Mouse (Mus musculus): Measurements from ENCODE around the gene Smug1.

Gene Smug1

DNA sequence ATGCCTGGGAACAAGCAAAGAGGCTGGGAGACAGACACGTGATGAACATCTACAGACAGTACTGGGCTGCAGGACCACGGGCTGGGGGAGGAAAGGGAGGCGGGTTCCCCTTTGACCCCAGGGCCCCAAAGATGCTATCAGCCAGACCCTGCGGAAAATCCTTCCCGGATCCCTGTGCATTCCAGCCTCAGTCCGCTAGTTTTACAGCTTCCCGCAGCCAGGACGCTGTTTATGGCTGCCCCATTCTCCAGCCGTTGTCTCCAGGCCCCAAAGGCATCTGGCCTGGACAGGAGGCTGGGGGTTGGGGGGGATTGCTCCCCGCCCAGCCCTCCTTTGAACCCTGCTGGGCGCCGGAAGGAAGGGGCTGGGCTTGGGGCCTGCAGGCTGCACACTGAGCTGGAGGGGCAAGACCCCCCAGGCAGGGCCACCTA lies 10.7 kb upstream of the Smug1 start:
- DNase-seq (ENCODE audit: low spot score), result no peak

DNA sequence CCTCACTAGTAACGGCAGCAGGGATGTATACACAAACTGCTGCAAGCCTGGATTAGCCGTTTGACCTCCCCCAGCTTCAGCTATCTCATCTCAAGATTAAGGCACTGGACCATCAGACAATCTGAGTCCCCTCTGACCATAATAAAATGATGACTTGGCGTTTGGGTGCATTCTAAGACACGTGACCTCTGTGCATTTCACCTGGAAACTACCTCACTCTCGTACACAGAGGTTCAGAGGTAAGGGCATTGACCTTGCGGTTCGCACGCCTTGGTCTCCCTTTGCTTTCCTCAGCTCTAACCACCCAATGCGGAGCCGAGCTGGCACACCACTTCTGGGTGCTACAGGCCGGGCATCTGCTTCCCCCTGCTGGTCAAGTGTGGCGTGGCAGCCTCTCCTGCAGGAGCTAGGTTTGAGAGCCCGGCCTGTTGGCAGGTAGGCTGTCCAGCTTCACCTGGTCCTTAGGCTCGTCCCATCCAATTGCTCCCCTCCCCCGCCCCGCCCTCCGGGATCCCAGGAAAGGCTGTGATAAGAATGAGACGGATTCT lies 10.1 kb upstream of the Smug1 start:
- peak; percentile 92 for DNase-seq (ENCODE audit: low spot score)

DNA sequence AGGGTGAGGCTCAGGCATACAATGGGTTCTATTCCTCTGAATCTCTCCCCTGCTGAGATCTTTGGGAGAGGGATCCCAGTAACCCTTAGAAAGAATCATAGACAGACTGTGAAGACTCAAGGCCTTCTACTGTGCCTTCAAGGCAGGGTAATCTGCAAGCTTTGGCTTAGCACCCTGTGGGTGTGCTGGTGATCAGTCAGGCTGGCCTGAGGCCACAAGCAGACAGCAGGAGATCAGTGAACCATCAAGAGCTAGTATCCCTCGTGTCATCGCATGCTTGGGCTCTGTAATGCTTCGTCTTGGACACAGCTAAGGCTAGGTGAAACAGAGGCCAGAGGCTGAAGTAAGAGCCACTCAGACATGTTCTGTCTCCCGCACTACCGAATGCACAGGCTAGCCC lies 6.4 kb upstream of the Smug1 start:
- DNase-seq (ENCODE audit: low spot score), result no peak

DNA sequence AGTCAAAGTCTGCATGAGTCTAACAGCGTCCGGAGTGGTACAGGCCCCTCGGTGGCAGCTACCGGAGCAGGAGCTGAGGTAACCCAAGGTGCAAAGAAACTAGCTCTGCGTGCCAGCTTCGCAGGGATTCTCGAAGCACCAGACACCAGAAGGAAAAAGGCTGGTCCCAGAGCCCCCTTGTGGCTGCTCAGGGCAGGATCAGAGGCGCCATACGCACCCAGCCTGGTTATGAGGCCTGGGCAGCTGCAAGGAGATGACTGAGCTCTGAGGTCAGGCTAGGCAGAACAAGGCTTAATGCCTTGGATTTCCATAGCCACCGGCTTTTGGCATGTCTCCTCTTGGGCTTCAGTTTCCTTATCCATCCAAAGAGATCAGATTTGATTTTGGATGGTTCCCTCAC lies 5.6 kb upstream of the Smug1 start:
- peak; percentile 55 for DNase-seq (ENCODE audit: low spot score)

DNA sequence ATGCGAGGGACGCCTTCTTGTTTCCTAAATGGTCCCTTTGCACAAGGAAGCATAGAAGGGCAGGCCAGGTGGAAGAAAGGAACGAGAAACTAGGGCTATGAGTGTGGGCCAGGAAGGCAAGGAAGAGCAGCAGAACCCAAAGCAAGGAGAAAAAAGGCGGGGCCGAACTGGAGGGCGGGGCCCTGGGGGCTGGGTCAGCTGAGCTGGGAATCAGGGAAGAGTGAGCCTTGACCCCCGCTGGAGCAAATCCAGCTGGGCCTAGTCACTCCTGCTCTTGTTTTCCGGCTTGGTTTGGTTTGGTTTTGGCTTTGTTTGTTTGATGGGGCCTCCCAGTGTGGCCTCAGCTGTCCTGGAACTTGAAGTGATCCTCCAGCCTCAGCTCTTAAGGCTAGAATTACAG lies 4.4 kb upstream of the Smug1 start:
- no peak for DNase-seq (ENCODE audit: low spot score)

DNA sequence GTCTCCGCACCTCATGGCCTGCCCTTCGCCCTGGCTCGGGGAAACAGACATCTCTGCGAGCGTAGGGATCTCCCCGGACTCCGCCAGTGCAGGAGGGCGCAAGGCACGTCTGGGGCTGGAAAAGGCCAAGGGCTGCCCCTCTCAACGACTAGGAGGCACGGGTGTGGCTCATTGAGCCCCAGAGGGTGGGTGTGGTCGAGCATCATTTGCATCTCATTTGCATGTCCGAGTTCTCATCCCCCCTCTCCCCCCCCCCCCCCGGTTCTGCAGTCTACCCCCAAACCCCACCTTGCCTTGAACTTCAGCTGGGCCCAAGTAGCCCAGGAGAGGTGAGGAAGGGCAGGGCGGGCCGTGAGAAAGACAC lies 3.4 kb upstream of the Smug1 start:
- DNase-seq (ENCODE audit: low spot score), result no peak

DNA sequence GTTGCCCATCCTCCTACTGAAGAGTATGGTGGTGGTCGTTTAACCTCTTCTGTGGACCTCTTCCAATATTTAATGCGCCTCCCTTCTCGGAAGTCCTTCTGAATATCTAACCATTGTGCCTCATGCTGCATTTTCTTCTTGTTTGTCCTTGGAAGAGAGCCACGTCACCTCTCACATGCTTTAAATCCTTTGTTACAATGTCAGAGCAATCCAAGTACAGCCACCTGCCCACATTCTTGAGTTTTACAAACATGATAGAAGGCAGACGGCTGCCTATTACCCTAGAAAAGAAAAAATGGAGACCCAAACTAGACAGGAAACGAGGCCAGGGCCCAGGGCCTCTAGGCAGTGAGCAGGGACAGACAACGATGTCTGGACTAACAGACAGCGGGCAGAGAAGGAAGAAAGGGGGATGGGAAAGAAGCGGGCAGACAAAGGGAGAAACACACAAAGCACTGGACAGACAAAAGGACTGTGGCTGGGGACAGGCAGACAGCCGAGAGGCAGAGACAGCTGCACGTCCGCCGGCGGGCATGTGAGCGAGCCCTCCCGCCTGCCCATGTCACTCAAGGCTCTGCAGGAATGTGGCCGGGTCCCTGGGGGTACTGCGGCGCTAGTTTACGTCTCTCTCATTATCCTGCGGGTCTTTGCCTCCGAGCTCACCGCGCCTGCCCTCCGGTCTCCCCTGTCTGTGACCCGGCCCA lies 2.9 kb upstream of the Smug1 start:
- no peak for DNase-seq (ENCODE audit: low spot score)

DNA sequence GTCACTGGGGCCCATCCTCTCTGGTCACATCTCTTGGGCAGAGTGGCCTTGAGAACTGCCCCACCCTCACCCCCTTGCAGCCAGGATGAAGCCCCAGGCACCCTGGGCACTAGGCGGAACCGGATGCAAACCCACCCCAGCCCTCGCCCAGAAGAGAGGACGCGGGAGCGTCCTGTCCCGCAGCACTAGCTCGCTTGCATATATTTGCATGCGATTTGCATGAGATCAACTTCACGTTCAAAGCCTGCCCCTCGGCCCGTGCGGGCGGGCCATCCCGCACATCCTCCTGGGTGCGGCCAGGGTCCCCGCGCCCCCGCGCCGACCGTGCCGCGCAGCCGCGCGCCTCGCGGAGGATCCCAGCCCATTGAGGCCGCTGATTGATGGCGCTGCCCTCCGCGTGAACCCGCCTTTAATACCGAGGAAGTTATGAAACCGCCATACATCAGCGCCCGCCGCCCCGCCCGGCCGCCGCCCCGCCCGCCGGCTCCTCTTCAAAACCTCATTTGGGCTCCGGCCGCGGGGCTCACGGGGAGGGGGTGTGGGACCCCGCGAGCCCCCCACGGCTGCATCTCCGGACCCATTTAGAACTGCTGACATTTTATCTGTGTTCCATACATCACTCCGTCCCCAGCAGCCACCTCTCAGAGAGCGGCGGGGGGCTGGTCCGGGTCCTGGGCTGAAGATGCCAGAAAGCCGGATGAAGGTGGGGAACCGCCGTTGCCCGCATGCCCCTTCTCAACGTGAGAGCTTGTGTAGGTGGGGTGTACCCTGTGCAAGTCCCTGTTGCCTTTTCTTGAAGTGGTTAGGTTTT lies 2.1 kb upstream of the Smug1 start:
- peak; percentile 37 for DNase-seq (ENCODE audit: low spot score)

DNA sequence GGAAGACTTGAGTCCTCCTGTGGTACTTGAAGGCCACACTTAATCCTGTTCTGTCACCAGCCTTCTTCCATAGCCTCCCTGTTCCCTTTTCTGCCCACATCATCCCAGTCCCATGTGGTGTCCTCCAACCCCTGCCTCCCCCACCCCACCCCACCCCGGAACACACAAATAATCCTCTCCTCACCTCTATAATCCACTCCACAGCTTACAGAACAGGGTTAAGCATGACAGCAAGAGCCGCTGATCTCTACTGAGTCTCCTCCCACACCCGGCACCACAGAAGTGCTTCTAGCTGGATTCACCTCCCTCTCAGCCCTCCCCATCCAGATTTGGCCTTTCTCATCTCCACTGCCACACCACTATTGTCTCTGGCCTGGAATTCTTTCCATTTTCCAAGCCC lies 894 bp upstream of the Smug1 start:
- no peak for DNase-seq (ENCODE audit: low spot score)

DNA sequence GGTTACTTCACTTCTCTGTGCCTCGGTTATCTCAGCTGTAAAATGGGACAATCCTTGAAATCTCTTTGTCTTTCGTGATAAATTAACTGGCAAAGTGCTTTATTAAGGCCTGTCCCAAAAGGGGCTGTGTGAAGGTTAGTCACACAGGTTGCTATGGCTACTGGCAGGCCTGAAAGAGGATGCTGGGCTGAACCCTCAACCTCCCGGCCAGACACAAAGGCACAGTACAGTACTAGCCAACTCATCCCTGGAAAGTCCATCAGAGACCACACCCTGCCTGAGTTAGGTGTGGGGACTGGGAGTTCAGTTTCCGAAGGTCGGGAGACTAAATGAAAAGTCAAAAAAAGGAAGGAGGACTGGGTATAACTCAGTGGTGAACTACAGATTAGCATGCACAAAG lies 968 bp downstream of the Smug1 start:
- DNase-seq (ENCODE audit: low spot score), result no peak

DNA sequence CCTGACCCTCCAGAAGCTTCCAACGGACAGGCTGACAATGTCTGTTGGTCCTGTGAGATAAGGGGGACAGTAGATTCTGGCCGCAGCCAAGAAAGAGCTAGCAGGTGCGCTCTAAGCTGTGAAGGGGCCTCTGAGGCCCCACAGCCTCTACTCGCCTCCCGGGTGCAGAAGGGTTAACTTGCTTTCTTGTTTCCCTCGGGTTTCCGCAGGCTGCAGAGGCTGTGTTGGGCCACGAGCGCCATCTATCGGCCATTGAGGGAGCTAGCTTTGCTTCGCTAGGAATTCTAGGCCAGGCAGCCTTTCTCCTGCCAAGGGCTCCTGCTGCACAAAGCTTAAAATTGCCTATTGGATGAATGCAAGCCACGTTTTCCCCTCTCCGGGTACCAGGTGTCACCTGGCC lies 1.5 kb downstream of the Smug1 start:
- DNase-seq (ENCODE audit: low spot score), result peak; percentile 86

DNA sequence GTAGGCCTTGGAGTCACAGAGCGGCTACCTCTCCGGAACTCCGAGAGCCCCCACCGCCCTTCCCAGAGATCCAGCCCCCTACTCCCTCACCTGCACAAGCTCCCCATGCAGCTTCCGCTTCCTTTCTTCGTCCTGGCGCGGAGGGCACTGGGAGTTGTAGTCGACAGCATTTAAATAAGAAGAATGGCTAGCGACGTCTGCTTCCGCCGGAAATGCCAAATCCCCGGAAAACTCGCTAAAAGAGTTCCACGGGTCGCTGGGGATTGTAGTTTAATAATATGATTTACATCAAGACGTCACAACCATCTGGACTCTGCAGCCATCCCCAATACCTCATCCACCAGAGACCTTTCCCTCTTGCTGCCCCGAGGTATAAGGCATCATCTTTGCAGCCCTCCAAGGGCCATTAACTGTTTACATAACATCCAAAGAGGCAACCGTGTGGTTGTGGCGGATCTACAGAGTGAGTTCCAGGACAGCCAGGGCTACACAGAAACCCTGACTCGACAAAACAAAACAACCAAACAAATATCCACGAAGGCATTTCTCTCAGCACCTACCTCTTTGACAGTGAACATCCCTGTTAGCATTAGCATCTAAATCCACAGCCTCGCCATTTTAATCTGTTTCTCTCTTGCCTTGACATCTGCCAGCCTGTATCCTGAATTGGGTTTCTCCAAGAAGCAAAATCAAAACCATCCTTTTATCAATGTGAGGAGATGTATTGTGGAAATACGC lies 3.5 kb downstream of the Smug1 start:
- DNase-seq (ENCODE audit: low spot score), result peak; percentile 94

DNA sequence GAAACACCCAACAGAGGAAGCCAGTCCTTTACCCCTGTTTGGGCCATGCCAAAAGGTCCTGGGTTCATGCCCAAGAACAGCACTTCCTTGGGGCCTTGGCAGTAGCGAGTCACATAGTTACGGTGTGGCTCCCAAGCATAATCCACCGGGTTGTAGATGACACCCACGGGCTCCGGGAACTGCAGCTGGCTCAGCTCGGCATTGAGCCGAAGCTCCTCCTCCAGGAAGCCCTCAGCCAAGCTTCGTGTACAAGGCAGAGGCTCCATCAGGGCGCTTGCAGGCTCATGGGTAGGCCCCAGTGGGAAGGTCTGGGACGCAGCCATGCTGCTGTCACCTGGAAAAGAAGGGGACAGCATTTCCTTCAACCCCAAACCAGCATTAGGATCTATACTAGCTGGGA lies 9.3 kb downstream of the Smug1 start:
- DNase-seq (ENCODE audit: low spot score), result no peak

DNA sequence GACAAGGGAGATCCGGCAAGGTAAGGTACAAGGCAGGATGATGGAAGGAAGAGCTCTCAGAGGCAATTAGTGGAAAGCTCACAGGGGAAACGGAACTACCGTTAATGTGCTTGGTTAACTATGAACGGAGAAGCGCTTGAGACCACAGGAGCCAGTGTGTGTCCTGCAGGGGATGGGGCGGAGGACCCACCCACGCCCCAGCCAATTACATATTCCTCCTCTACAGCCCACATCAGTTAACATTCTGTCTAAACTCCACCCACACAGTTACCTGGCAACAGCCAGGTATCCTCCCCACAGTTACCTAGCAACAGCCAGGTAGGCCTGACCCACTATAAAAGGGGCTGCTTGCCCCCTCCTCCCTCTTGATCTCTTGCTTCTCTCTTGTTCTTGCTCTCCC lies 10.0 kb downstream of the Smug1 start:
- DNase-seq (ENCODE audit: low spot score), result no peak

DNA sequence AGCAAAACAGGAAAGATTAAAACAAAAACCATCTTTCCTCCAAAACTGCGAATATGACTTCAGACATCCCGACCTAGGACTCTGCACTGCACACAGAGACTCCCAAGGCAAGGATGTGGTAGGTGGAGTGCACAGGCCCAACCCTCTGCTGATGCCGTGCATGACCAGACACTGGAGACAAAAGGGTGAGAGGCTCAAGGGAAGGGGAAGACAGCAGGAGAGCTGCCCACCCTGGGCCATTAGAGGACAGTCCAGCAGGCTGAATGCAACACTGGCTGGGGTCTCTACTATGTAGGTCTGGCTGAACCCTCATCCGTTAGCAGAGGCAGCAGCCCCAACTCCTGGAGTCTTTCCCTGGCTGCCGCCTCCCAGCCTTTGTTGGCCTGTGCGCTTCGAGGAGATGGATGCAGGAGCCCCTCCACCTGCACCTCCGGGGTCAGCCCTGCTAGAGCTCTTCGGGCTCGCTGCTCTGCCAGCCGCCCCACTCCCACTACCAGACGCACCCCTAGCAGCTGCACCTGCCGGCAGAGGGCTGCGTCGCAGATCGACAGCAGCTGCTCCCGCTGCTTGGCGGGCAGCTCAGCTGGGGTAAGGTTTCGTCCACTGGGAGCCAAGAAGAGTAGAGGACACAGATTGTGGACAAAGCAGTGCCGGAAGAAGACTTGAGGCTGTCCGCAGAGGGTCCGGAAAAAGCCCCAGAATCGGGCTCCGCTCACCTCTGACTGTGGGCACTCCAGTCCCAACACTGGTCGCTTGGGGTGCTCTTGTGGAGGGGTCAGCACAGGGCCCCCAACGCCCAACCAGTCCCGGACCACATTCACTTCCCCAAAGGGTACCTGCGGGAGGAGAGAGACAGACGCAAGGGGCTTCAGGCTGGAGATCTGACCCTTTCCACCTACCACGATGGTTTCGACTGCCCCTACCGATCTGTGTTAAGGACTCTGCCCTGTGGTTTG lies 11.2 kb downstream of the Smug1 start:
- DNase-seq (ENCODE audit: low spot score), result no peak

DNA sequence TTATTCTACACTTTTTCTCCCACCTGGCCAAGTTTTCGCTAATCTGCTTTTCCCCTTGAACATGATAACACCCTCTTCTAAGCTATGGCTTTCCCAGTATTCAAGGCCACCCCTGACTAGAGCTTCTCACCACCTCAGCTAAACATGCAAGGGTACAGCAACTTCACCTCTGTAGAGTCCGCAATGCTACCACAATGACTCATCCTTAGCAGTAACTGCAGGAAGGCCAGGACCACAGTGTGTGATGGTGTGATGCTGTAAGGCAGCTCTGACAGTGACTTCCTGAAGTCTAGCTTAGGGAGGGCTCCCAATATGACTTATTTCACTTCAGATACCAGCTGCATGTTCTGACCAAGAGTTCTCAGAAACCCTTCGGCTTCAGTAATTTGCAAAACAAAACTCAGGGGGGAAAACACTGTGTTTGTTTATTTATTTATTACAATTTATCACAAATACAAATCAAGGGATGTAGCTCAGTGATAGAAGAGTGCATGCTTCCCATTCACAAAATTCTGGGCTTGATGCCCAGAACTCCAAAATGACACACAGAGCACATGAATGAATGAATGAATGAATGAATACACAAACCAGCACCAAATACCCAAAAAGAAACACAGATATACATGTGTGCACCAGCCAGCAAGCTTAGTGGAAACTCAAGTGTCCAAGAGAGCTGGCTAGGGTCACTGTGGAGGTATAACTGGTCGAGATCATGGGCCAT lies 13.8 kb downstream of the Smug1 start:
- DNase-seq (ENCODE audit: low spot score), result no peak

DNA sequence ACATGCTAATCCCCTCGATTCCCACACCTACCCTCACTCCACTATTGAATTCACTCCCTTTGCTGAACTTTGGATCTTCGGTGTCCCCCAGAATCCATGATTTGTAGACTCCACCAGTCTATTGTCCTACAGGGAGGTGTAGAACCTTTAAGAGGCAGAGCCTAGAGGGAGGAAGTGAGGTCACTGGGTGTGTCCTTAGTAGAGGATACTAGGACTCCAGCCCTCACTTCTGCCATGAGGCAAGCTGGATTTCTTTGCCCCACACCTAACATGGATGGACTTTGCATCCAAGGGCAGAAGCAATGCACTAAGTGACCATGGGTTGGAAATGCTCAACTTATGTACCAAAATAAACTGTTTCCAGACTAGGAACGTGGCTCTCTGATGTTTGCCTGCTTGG lies 14.5 kb downstream of the Smug1 start:
- DNase-seq (ENCODE audit: low spot score), result no peak

DNA sequence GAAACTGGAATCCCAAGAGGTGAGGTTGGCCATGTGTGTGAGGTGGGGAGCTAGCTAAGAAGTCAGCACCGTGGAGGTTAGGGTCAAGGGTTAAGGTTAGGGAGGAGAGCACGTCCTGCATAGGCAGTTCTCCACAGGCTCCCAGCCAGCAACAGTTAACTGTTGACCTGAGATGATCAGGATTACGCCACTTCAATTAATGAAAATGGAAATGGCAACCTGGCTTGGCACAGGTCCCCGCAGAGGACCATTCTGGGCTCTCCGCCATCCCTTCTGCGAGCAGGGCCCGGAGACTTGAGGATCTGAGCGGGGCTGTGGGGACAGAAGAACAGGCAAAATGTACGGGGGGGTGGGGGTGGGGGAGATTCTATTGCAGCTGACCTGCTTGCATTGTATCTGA lies 19.1 kb downstream of the Smug1 start:
- no peak for DNase-seq (ENCODE audit: low spot score)

DNA sequence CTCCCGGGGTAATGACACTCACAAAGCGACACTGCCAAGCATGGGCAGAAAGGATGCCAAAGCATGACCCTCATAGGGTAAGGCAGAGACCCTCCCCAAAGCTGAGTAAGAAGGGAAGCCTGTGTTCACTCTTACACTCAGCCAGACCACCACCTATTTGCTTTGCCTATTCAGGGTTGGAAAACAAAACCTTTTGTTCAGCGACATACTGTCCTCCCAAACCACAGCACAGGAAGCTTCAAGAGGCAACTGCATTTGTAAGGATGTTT lies 19.5 kb downstream of the Smug1 start:
- no peak for DNase-seq (ENCODE audit: low spot score)

DNA sequence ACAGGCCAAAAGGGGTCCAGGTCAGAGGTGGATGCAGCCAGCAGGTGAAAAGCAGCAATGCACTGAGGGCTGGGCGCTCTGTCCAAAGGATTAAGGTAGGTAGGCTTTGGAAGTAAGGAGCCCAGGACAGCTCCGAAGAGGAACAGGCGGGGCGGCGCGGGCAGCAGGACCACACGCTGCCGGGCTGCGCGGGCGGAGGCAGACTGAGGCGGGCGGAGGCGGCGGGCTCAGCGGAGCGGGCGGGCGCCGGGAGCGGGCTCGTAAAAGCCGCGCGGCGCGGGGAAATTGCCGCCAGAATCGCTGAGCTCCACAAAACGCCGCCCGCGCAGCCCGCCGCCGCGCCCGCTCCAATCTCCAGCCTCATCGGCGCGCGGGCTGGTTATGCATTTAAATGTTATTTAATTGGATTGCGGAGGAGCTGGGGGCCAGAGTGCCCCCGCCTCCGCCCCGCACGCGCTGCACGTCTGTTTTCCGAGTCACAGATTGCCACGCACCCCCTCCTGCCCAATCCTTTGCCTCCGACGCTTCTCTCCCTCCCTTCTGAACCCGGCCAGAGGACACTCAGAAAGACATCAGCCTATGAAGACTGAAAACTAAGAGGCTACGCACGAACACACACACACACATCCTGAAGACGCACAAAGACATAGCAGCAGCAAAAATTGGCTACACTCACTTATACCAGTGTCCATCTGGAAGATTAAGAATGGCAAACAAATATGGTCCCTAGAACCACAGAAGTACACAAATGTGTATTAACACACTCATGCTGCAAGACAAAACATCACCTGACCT lies 20.1 kb downstream of the Smug1 start:
- DNase-seq (ENCODE audit: low spot score), result no peak

All from lung, postnatal 25 days (tissue).